Mouse (Mus musculus) cortical plate, adult 2 months (tissue): ENCODE measurements at regions not wholly inside any gene's neighbourhood (a gene's known extent, or its start where the extent isn't known, plus 50 kb on each side); places are given as distances from the start of the nearest gene placed in this dataset.

Source experiments
- CTCF ChIP-seq: fragments of 200-500 bp; IDR thresholded peaks from 2 replicates; pipeline ENCODE4 v1.5.1; 2011; ENCODE audit warnings: mild to moderate bottlenecking, control low read depth, low read length; ENCODE audit not compliant: insufficient read depth; ENCODE audit errors: extremely low read depth
- POLR2A ChIP-seq: fragments of 200-500 bp; IDR thresholded peaks from 2 replicates; pipeline ENCODE4 v1.6.1; 2011; ENCODE audit warnings: mild to moderate bottlenecking, low read length, control low read depth; ENCODE audit not compliant: insufficient read depth; ENCODE audit errors: extremely low read depth

- TF ChIP-seq CTCF (no peak), POLR2A (no peak)
These were observed 581.8 kb downstream of the Nfib start for GRCm38 (mm10) chr4:82123733-82124132.
